Mouse (Mus musculus): ENCODE results near the gene Cdk6. TPM values are rescaled to one million over a fixed set of nuclear protein-coding genes. Genes with fewer than 3 reads are reported as not detected.

The Cdk6 gene
- polyA plus RNA-seq, 1 experiment: 31.0 TPM

DNA sequence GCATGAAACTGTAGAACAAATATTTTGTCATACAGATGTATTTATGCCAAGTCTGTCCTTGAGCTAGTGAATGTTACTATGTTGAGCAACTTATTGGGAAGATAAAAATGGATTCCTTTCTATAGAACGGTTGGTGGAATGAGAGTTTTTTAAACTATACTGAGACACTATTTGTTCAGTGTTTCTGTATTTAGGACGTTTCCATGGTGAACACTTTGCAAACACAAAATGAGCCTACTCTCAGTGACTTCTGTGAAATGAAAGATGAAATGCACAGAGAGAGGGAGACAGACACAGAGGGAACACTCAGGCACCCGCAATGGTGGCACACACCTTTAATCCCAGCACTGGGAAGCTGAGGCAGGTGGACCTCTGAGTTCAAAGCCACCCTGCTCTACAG lies 51.6 kb downstream of the Cdk6 start:
- WGBS: 81% methylated on average over 3 of the region's 3 CpGs
- TF ChIP-seq CTCF (IDR thresholded peaks at IDR 0.05; ENCODE audit: control insufficient read depth, insufficient read depth, low read length): no peak
- TF ChIP-seq POLR2A (IDR thresholded peaks at IDR 0.05; ENCODE audit: borderline replicate concordance, control insufficient read depth, low read depth, low read length): no peak
- H3K4me3 ChIP-seq (replicated peaks; ENCODE audit: control insufficient read depth, low read depth, low read length): no peak overlapping the region
- H3K4me1 ChIP-seq (ENCODE audit: control insufficient read depth, insufficient read depth, low read length): peaks cover 6% of the 10 kb centered on the region
- H3K27ac ChIP-seq (ENCODE audit: control insufficient read depth, insufficient read depth, low read depth, low read length, poor library complexity): no peak overlapping the region

DNA sequence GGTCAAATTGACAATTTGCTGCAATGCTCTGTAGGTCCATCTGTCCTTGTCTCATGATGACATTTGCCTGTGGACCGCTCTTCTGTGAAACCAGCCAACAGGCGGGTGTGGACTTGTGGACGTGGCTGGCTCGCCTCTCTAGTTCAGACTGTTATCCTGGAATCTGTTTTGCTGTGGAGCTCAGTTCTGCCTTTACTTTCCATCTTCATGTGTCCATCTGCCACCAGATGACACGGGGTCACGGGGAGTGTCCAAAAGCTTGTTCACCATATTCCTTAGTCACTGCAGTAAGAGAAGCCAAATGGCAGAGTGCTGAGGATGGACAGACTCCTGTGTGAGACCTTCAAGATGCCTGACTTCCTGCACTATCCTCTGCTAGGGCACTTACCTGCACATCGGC lies 52.9 kb downstream of the Cdk6 start:
- no peak overlapping the region for H3K4me3 ChIP-seq (replicated peaks; ENCODE audit: control insufficient read depth, low read depth, low read length)
- H3K27ac ChIP-seq (ENCODE audit: control insufficient read depth, insufficient read depth, low read depth, low read length, poor library complexity): no peak overlapping the region
- WGBS: 76% methylated on average over 7 of the region's 7 CpGs

DNA sequence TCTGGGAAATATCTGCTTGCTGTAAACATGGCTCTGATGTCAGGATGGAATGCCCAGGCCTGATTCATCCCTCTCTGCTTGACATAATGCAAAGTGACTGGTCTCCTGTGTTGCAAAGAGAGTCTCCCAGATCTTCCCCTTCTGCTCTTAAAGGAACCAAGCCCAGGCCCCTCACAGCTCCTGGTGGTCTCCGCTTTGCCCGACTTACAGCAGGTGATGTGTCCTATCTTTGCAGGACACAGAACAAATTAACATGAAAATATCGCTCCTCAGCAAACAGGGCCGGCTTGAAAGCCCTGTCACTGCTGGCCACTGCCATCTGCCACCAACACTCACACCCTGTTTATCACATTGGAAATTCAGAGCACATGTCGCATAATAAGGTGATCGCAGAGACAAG lies 53.7 kb downstream of the Cdk6 start:
- H3K27ac ChIP-seq (ENCODE audit: control insufficient read depth, insufficient read depth, low read depth, low read length, poor library complexity): peak overlapping the region; percentile 38; the same call in 1 of the 2 replicates
- H3K4me1 ChIP-seq (ENCODE audit: control insufficient read depth, insufficient read depth, low read length): peaks cover 6% of the 10 kb centered on the region
- no peak for TF ChIP-seq CTCF (IDR thresholded peaks at IDR 0.05; ENCODE audit: control insufficient read depth, insufficient read depth, low read length)
- no peak for TF ChIP-seq POLR2A (IDR thresholded peaks at IDR 0.05; ENCODE audit: borderline replicate concordance, control insufficient read depth, low read depth, low read length)
- 62% methylated on average over 6 of the region's 6 CpGs for WGBS
- no peak overlapping the region for H3K4me3 ChIP-seq (replicated peaks; ENCODE audit: control insufficient read depth, low read depth, low read length)

More for the DNA sequence above, 52.9 kb downstream of the Cdk6 start:
- peaks cover 6% of the 10 kb centered on the region for H3K4me1 ChIP-seq (ENCODE audit: control insufficient read depth, insufficient read depth, low read length)
- TF ChIP-seq CTCF (IDR thresholded peaks at IDR 0.05; ENCODE audit: control insufficient read depth, insufficient read depth, low read length): no peak

DNA sequence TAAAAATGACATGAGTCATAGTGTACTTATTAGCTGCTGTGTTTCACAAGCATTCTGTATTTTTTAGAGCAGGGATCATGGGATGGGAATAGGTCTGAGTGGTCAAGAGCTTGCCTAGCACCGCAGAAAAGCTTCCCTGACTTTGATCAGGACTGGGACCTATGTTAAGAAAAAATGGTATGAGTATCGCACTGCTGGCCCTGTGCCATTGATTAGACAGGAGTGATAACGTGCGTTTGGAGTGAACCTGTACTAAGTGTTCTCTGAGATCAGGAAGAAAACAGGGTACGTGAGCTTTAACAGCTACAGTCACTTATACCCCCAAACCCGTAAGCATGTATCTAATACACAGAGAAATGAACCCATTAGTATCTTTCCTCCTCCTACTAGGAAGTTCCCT lies 54.9 kb downstream of the Cdk6 start:
- Histone ChIP-seq H3K4me3 (replicated peaks; ENCODE audit: control insufficient read depth, low read depth, low read length) (no peak overlapping the region), H3K27ac (ENCODE audit: control insufficient read depth, insufficient read depth, low read depth, low read length, poor library complexity) (no peak overlapping the region), H3K4me1 (ENCODE audit: control insufficient read depth, insufficient read depth, low read length) (peaks cover 6% of the 10 kb centered on the region)
- no peak for TF ChIP-seq POLR2A (IDR thresholded peaks at IDR 0.05; ENCODE audit: borderline replicate concordance, control insufficient read depth, low read depth, low read length)
- TF ChIP-seq CTCF (IDR thresholded peaks at IDR 0.05; ENCODE audit: control insufficient read depth, insufficient read depth, low read length): no peak
- WGBS: 68% methylated on average over 6 of the region's 6 CpGs

DNA sequence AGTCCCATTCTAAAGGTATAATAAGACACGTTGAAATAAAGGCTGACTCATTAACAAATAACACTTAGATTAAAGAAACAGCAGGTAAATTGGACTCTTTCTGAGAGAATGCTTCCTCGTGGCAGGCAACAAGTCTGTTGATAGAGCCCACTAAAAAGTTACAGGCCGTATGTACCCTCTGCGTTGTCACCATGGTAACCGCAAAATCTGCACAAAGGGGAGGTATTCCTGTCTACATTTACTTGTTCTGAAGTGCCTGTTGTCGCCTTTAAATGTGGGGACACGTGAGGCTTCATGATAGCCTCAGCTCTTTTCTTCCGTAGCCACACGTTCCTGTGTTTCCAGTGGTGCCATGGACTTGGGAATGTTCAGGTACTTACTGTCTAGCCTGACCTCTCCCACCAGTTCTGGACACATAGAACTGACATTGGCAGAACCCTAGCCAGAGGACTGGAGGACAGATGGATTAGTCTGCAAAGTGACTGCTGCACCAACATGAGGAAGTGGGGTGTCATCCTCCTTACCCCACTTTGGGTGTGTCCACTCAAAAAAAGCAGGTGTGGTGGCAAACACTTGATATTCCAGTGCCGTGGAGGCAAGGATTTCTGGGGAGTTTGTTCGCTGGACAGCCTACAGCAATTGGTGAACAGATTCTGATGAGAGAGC lies 55.8 kb downstream of the Cdk6 start:
- no peak overlapping the region for H3K27ac ChIP-seq (ENCODE audit: control insufficient read depth, insufficient read depth, low read depth, low read length, poor library complexity)
- WGBS: 80% methylated on average over 11 of the region's 11 CpGs
- TF ChIP-seq CTCF (IDR thresholded peaks at IDR 0.05; ENCODE audit: control insufficient read depth, insufficient read depth, low read length) (no peak), POLR2A (IDR thresholded peaks at IDR 0.05; ENCODE audit: borderline replicate concordance, control insufficient read depth, low read depth, low read length) (no peak)
- H3K4me1 ChIP-seq (ENCODE audit: control insufficient read depth, insufficient read depth, low read length): peaks cover 6% of the 10 kb centered on the region
- no peak overlapping the region for H3K4me3 ChIP-seq (replicated peaks; ENCODE audit: control insufficient read depth, low read depth, low read length)

DNA sequence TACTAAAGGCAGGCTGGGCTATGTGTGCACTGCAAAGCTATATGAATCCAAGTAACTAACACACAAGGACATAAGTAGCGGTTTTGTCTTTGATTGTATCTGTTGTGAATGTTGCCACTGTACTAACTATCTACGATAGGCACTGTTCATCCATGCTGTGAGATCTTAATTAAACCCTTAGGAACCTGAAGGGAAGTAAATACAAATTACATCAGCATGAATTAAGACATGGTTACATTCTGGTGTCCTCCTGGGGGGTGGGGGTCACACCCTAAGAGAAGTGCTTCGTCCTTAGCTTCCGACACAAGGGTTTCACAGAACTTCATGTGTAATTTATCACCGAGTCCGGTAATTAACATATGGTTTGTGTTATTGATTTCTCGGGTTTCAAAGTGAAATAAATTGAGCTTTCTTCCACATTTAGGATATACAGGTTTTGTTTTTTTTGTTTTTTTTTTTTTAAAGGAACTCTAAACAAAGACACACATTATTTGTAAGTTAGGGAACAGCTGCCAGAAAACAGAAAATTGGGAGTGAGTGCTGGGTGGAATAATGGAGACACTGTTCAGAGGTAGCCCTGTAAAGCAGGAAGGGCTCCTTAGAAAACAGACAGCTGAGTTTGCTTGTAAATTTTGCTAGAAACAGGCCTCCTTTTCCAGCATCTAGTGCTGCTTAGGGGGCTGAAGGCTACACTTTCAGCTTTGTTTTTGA lies 58.7 kb downstream of the Cdk6 start:
- H3K27ac ChIP-seq (ENCODE audit: control insufficient read depth, insufficient read depth, low read depth, low read length, poor library complexity): no peak overlapping the region
- 67% methylated on average over 7 of the region's 7 CpGs for WGBS
- no peak overlapping the region for H3K4me3 ChIP-seq (replicated peaks; ENCODE audit: control insufficient read depth, low read depth, low read length)
- TF ChIP-seq CTCF (IDR thresholded peaks at IDR 0.05; ENCODE audit: control insufficient read depth, insufficient read depth, low read length) (no peak), POLR2A (IDR thresholded peaks at IDR 0.05; ENCODE audit: borderline replicate concordance, control insufficient read depth, low read depth, low read length) (no peak)
- peaks cover 7% of the 10 kb centered on the region for H3K4me1 ChIP-seq (ENCODE audit: control insufficient read depth, insufficient read depth, low read length)

DNA sequence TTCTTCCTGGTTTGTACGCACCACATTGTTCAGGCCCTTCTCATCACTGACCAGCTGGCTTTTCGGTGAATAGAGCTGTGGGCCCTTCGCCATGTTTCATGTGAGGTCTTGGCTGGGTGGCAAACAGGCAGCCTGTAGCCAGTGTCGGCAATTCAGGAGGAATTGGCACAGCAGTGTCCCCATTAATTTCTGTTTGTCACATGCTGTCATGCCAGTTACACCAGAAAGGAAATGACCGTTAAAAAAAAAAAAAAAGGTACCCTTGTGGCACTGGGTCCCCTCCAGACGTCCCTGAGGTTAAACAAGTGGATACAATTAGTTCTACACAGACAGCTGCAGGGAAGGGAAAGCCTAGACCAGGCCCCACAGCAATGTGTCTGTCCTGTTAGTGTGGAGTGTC lies 63.8 kb downstream of the Cdk6 start:
- Histone ChIP-seq H3K4me1 (ENCODE audit: control insufficient read depth, insufficient read depth, low read length) (peaks cover 2% of the 10 kb centered on the region; the same call in 1 of the 2 replicates), H3K27ac (ENCODE audit: control insufficient read depth, insufficient read depth, low read depth, low read length, poor library complexity) (peak overlapping the region; percentile 51), H3K4me3 (replicated peaks; ENCODE audit: control insufficient read depth, low read depth, low read length) (no peak overlapping the region)
- no peak for TF ChIP-seq CTCF (IDR thresholded peaks at IDR 0.05; ENCODE audit: control insufficient read depth, insufficient read depth, low read length)
- TF ChIP-seq POLR2A (IDR thresholded peaks at IDR 0.05; ENCODE audit: borderline replicate concordance, control insufficient read depth, low read depth, low read length): no peak
- WGBS: 11% methylated on average over 6 of the region's 6 CpGs

DNA sequence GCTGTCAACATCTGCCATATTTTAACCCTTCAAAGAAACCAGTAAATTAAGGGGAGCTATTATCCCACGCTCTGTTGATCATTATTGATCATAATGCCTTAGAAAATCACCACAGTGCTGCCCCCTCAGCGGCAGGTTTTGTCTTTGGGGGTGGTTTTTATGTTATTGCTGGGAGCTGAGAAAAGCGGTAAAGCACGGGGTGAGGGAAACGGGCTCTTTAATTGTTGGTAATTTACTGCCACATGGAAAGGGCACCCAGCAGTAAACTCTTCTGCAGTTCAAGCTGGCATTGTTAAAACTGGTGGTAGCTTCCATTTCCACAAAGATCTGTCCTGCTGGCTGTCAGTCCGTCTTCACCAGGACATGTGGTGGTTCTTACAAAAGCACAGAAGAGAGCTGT lies 64.2 kb downstream of the Cdk6 start:
- no peak for TF ChIP-seq POLR2A (IDR thresholded peaks at IDR 0.05; ENCODE audit: borderline replicate concordance, control insufficient read depth, low read depth, low read length)
- peaks cover 2% of the 10 kb centered on the region; the same call in 1 of the 2 replicates for H3K4me1 ChIP-seq (ENCODE audit: control insufficient read depth, insufficient read depth, low read length)
- H3K27ac ChIP-seq (ENCODE audit: control insufficient read depth, insufficient read depth, low read depth, low read length, poor library complexity): no peak overlapping the region
- no peak overlapping the region for H3K4me3 ChIP-seq (replicated peaks; ENCODE audit: control insufficient read depth, low read depth, low read length)
- WGBS: 20% methylated on average over 6 of the region's 6 CpGs

Measured in bone marrow, adult 2 months (tissue).